Mouse (Mus musculus) liver, embryonic 11.5 days (tissue): ENCODE data around the gene Mmp19. TPM values are rescaled to one million over a fixed set of nuclear protein-coding genes. Genes with fewer than 3 reads are reported as not detected.

ENCODE experiments used
- ATAC-seq: fragments of 200-750 bp; cut with Nextera tagmentation; replicated peaks from 2 replicates; pipeline ENCODE4 v1.8.0; 2017; ENCODE audit warnings: moderate number of reproducible peaks, mild to moderate bottlenecking, moderate TSS enrichment, moderate library complexity; ENCODE audit not compliant: low FRiP score
- DNase-seq: peaks from one replicate; pipeline ENCODE4 v3.0.0-alpha.2; 2017; ENCODE audit warnings: low spot score
- H3K27ac ChIP-seq: fragments of 300-500 bp; sonication (generic); 2 replicates; pipeline ENCODE4 v1.5.1; 2014; ENCODE audit warnings: mild to moderate bottlenecking, low read depth, low read length, control low read depth
- H3K27me3 ChIP-seq: fragments of 300-500 bp; sonication (generic); replicated peaks from 2 replicates; pipeline ENCODE4 v1.6.1; 2014; ENCODE audit warnings: low read length, mixed read lengths; ENCODE audit not compliant: control insufficient read depth, insufficient read depth
- H3K36me3 ChIP-seq: fragments of 300-500 bp; sonication (generic); 2 replicates; pipeline ENCODE4 v1.6.1; 2014; ENCODE audit warnings: mild to moderate bottlenecking, low read length, moderate library complexity, mixed read lengths; ENCODE audit not compliant: control insufficient read depth, insufficient read depth
- H3K4me1 ChIP-seq: fragments of 300-500 bp; sonication (generic); replicated peaks from 2 replicates; pipeline ENCODE4 v1.6.1; 2014; ENCODE audit warnings: low read length, mixed read lengths; ENCODE audit not compliant: control insufficient read depth, insufficient read depth
- H3K4me2 ChIP-seq: fragments of 300-500 bp; sonication (generic); 2 replicates; pipeline ENCODE4 v1.6.1; 2014; ENCODE audit warnings: mild to moderate bottlenecking, control low read depth, moderate library complexity
- H3K4me3 ChIP-seq: fragments of 300-500 bp; sonication (generic); 2 replicates; pipeline ENCODE4 v1.5.1; 2014; ENCODE audit warnings: low read depth, low read length, control low read depth
- H3K9ac ChIP-seq: fragments of 300-500 bp; sonication (generic); 2 replicates; pipeline ENCODE4 v1.6.1; 2014; ENCODE audit warnings: low read depth, low read length, control low read depth
- H3K9me3 ChIP-seq: fragments of 300-500 bp; sonication (generic); 2 replicates; pipeline ENCODE4 v1.6.1; 2016; ENCODE audit warnings: low read length, inconsistent platforms, mixed read lengths; ENCODE audit not compliant: control insufficient read depth
- WGBS: fragments of 180-500 bp; shearing (Covaris S2); extraction: QIAGEN DNeasy Blood & Tissue Kit; methylation state at CpG from one replicate; pipeline ENCODE4 v1.1.7; 2014; 5-methylcytosine and 5-hydroxymethylcytosine counted together
- polyA plus RNA-seq: library from polyadenylated mRNA; unstranded; fragments of >200 nt; fragmentation: Nextera tagmentation; extraction: Ambion mirVana; gene quantifications from 2 replicates; pipeline ENCODE4 v1.2.1, GENCODE M21; 2014

Mmp19 gene
- polyA plus RNA-seq, 1 experiment from 2014 or later, result 9.2 TPM

- ATAC-seq (peak; percentile 84), DNase-seq (peak; percentile 86)
- H3K36me3 ChIP-seq, result no peaks in the 10 kb centered on the region; the same call in 1 of the 2 replicates
- H3K27ac ChIP-seq, result peak within 1 kb of the TSS; percentile 94
- peak within 1 kb of the TSS; percentile 84 for H3K4me2 ChIP-seq
- H3K4me3 ChIP-seq, result peak within 1 kb of the TSS; percentile 89
- peak within 1 kb of the TSS; percentile 80 for H3K9ac ChIP-seq
- under 1% methylated on average over 36 of the region's 36 CpGs for WGBS
- H3K9me3 ChIP-seq, result no peaks in the 10 kb centered on the region
- peaks cover 26% of the 10 kb centered on the region for H3K4me1 ChIP-seq
- H3K27me3 ChIP-seq, result peaks cover 17% of the 10 kb centered on the region
Measured at GRCm38 (mm10) chr10:128747646-128748251, 43.0 kb upstream of the Mmp19 start, which contains the start of gene Pym1. Pym1 (plus strand) TSS chr10:128747889.

- peaks cover 2% of the 10 kb centered on the region; the same call in 1 of the 2 replicates for H3K36me3 ChIP-seq
- peak overlapping the region; percentile 89 for H3K4me3 ChIP-seq
- H3K27me3 ChIP-seq, result peaks cover 15% of the 10 kb centered on the region
- no peaks in the 10 kb centered on the region for H3K9me3 ChIP-seq
- H3K27ac ChIP-seq, result peak overlapping the region; percentile 94
- H3K4me1 ChIP-seq, result peaks cover 26% of the 10 kb centered on the region
- peak overlapping the region; percentile 84 for H3K4me2 ChIP-seq
- ATAC-seq (peak; percentile 78), DNase-seq (peak; percentile 86)
- H3K9ac ChIP-seq, result peak overlapping the region; percentile 80
- 0% methylated on average over 37 of the region's 37 CpGs for WGBS
Measured at GRCm38 (mm10) chr10:128748252-128748864, 42.4 kb upstream of the Mmp19 start.

GRCm38 (mm10) chr10:128772895-128773294 is 17.8 kb upstream of the Mmp19 start:
- Histone ChIP-seq H3K9me3 (no peaks in the 10 kb centered on the region), H3K27ac (no peak overlapping the region), H3K27me3 (no peaks in the 10 kb centered on the region), H3K4me2 (no peak overlapping the region), H3K9ac (no peak overlapping the region), H3K4me1 (peaks cover 3% of the 10 kb centered on the region; the same call in 1 of the 2 replicates), H3K36me3 (no peaks in the 10 kb centered on the region), H3K4me3 (no peak overlapping the region)
- DNase-seq (no peak), ATAC-seq (peak; percentile 43; the same call in 1 of the 2 replicates)
- WGBS, result 61% methylated on average over 2 of the region's 2 CpGs

GRCm38 (mm10) chr10:128773685-128774084 is 17.0 kb upstream of the Mmp19 start:
- H3K27me3 ChIP-seq, result no peaks in the 10 kb centered on the region
- H3K36me3 ChIP-seq, result no peaks in the 10 kb centered on the region
- H3K27ac ChIP-seq, result no peak overlapping the region
- H3K4me2 ChIP-seq, result no peak overlapping the region
- H3K9me3 ChIP-seq, result no peaks in the 10 kb centered on the region
- peaks cover 3% of the 10 kb centered on the region; the same call in 1 of the 2 replicates for H3K4me1 ChIP-seq
- 25% methylated on average over 5 of the region's 5 CpGs for WGBS
- DNase-seq (no peak), ATAC-seq (0 out of 2 replicates have a peak, but pooled peaks have one; percentile 37)
- no peak overlapping the region for H3K9ac ChIP-seq
- no peak overlapping the region for H3K4me3 ChIP-seq

GRCm38 (mm10) chr10:128778441-128778840 is 12.3 kb upstream of the Mmp19 start:
- Histone ChIP-seq H3K27ac (no peak overlapping the region), H3K9me3 (no peaks in the 10 kb centered on the region), H3K36me3 (no peaks in the 10 kb centered on the region), H3K4me3 (no peak overlapping the region), H3K4me1 (peaks cover 3% of the 10 kb centered on the region; the same call in 1 of the 2 replicates), H3K4me2 (no peak overlapping the region), H3K27me3 (no peaks in the 10 kb centered on the region), H3K9ac (no peak overlapping the region)
- WGBS, result 89% methylated on average over 2 of the region's 2 CpGs
- ATAC-seq (no peak), DNase-seq (no peak)

GRCm38 (mm10) chr10:128779011-128779795 is 11.5 kb upstream of the Mmp19 start:
- H3K27ac ChIP-seq, result peak overlapping the region; percentile 36; the same call in 1 of the 2 replicates
- H3K27me3 ChIP-seq, result no peaks in the 10 kb centered on the region
- no peak overlapping the region for H3K4me3 ChIP-seq
- no peaks in the 10 kb centered on the region for H3K36me3 ChIP-seq
- H3K9ac ChIP-seq, result no peak overlapping the region
- H3K4me2 ChIP-seq, result no peak overlapping the region
- peak; percentile 76 for ATAC-seq
- 30% methylated on average over 8 of the region's 8 CpGs for WGBS
- H3K9me3 ChIP-seq, result no peaks in the 10 kb centered on the region
- H3K4me1 ChIP-seq, result 0 out of 2 replicates have a peak, but pooled peaks cover 3% of the 10 kb centered on the region
- no peak for DNase-seq

- Histone ChIP-seq H3K9me3 (no peaks in the 10 kb centered on the region), H3K9ac (no peak overlapping the region), H3K27ac (no peak overlapping the region), H3K4me2 (no peak overlapping the region), H3K27me3 (no peaks in the 10 kb centered on the region), H3K36me3 (no peaks in the 10 kb centered on the region), H3K4me3 (no peak overlapping the region), H3K4me1 (0 out of 2 replicates have a peak, but pooled peaks cover 3% of the 10 kb centered on the region)
- ATAC-seq, result no peak
- WGBS, result 55% methylated on average over 1 of the region's 1 CpGs
- DNase-seq, result no peak
Measured at GRCm38 (mm10) chr10:128780200-128780599, 10.5 kb upstream of the Mmp19 start.

GRCm38 (mm10) chr10:128792041-128792440 is 1.3 kb downstream of the Mmp19 start:
- DNase-seq, result no peak
- no peaks in the 10 kb centered on the region for H3K4me1 ChIP-seq
- H3K27me3 ChIP-seq, result no peaks in the 10 kb centered on the region
- H3K27ac ChIP-seq, result no peak overlapping the region
- ATAC-seq, result no peak
- no peak overlapping the region for H3K4me2 ChIP-seq
- H3K36me3 ChIP-seq, result no peaks in the 10 kb centered on the region
- H3K9me3 ChIP-seq, result no peaks in the 10 kb centered on the region
- no peak overlapping the region for H3K4me3 ChIP-seq
- H3K9ac ChIP-seq, result no peak overlapping the region
